Mouse (Mus musculus) spleen, postnatal 4 days (tissue): ENCODE measurements at regions not wholly inside any gene's neighbourhood (a gene's known extent, or its start where the extent isn't known, plus 50 kb on each side); places are given as distances from the start of the nearest gene placed in this dataset.

ENCODE experiments used
- DNase-seq, 2 experiments: peaks; one replicate each; pipeline ENCODE4 v3.0.0; 2022; ENCODE audit warnings: low spot score in 2 of 2

DNA sequence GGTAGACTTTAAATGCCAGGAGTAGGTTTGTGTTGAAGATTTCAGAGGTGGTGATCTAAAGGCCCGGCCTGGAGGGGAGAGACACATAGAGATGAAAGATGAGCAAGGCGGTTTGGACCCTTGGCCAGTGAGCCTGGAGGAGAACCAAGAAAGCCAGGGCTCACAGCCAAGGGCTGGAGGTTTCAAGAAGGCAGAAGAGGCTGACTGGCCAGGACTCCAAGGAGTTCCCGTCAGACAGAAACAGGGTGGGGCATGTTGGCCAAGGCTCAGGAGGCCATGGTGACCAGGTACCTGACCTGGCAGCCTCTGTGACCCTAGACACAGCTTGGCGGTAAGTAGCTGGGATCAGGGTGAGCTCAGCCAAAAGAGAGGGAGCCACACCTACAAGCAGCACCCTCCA lies 159.3 kb upstream of the Spdye4c start:
- DNase-seq = no peak

- no peak for DNase-seq
Observed at GRCm38 (mm10) chr2:128432741-128433140, 158.3 kb upstream of the Spdye4c start.

DNA sequence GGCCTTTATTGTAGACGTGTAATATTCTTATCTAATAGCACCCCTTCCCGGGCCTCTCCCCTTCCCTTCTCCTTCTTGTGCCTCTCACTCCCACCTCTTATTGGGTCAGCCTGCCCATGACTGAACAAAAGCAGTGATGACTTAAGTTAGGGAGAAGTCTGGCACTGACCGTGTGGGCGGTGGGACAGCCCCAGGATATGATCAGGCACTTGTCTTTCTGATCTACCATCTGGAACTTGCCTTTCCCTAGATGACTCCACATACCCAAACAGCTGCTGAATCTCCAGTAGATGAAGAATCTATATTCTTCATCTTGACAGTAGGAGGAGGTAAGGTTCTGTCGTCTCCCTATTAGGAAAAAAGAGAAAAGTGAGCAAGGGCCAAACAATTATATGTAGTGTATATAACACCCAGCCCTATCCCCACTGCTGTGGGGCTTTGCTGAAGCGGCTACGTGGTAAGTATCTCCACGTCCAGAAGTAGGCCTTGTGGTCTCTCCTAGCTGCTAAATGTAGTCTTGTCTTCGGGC lies 157.4 kb upstream of the Spdye4c start:
- no peak for DNase-seq

- DNase-seq = no peak
Observed at GRCm38 (mm10) chr2:128434200-128434977, 156.6 kb upstream of the Spdye4c start.

- no peak for DNase-seq
Observed at GRCm38 (mm10) chr2:128436378-128436777, 154.6 kb upstream of the Spdye4c start.

DNA sequence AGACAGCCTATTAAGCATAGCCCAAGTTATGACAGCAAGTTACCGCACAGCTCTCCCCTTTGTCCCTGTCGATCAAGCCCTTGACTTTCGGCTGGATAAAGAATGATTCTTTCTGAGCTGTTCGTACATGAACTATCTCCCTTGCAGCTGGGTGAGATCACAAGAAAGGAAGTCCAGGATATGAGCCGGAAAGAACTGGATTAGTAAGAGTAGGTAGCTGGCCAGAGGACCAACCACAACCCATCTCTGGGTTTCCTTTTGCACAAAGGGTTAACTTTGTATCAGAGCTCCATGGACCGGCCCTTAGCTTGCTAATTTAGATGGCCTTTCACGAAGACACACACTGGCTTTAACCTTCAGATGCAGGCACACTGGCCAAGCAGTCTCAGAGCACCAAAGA lies 153.3 kb upstream of the Spdye4c start:
- no peak for DNase-seq

- no peak for DNase-seq
Observed at GRCm38 (mm10) chr2:128438161-128438822, 152.7 kb upstream of the Spdye4c start.

- DNase-seq = no peak
Observed at GRCm38 (mm10) chr2:128438897-128439296, 152.1 kb upstream of the Spdye4c start.

DNA sequence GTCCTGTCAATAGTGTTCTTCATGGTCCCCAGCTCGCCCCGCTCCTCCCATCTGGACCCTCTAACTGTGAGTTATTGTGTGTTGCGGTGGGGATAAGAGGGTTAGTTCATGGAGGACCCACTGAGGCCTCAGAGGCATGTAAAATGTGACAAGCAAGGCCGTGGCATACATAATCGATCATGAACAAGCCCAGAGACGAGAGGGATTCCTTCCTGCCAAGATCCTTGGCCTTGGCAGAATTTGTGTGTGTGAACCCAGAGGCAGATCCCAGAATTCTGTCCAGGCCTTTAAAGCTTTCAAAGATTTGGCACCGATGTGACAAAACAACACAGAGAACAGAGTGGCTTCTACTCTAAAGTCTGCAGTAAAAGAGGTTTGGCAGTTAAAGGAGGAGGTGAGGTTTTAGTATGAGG lies 146.4 kb upstream of the Spdye4c start:
- DNase-seq = no peak

DNA sequence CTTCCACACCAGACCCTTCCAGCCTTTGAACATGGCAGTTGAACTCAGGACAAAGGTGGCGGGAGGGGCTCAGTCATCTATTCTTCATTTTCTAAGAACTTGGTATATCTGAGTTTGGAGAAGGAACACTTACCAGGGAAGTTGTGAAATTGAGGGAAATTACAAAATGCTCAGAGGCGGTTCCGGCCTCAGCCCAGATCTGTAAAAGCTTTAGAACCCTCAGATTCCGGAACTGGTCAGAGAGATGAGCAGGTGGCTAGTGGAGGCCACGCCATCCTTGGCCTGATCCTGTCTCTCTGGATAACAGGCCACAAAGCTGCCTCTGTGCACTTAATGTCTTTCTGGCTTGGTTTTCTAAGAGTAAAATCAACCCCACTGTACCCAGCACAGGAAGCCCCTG lies 145.6 kb upstream of the Spdye4c start:
- no peak for DNase-seq

- DNase-seq = no peak
Observed at GRCm38 (mm10) chr2:128449294-128449693, 141.7 kb upstream of the Spdye4c start.

DNA sequence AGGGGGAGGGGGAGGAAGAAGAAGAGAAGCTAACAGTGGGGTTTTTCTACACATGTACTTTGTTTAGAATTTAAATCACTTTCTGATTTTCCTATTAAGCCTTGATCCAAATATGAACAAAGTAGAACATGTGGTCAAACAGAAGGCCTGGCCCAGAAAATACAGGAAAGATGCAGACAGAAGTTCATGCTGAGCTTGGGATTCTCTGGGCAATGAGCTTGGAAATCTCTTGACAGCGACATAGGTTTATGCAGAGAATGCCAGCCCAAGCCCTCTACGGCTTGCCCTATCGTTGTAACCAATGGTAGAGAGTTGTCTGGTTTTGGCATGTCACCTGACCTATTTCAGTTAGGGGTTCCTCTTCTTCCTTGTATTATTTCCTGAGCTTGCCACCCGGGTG lies 141.0 kb upstream of the Spdye4c start:
- no peak for DNase-seq

DNA sequence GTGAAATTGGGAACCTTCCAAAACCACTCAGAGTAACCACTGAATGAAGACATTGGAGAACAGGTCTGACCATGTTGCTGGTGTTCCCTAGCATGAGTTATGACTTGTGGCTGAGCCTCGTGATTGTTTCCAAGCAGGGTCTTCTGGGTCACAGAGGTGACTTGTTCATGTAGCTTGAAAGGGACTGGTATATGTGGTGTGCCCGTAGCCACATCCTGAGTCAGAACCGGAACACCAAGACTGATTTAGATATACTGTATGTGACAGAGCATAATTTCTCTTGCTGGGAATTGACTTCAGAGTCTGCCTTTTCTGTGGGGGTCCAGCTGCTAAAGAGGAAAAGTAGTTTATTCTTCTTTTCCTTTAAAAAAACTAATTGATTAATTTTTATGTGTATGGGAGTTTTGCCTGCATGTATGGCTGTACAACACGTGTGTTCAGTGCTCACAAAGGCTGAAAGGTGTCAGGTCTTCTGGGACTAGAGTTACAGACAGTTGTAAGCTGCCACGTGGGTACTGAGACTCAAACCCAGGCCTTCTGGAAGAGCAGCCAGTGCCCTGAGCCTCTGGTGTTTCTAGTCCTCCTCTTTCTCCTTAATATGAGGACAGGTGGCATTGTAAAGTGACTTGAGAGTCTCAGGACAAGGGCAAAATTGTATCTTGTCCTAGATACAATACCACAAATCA lies 139.3 kb upstream of the Spdye4c start:
- DNase-seq = no peak

- DNase-seq = no peak
Observed at GRCm38 (mm10) chr2:128452582-128452981, 138.4 kb upstream of the Spdye4c start.

DNA sequence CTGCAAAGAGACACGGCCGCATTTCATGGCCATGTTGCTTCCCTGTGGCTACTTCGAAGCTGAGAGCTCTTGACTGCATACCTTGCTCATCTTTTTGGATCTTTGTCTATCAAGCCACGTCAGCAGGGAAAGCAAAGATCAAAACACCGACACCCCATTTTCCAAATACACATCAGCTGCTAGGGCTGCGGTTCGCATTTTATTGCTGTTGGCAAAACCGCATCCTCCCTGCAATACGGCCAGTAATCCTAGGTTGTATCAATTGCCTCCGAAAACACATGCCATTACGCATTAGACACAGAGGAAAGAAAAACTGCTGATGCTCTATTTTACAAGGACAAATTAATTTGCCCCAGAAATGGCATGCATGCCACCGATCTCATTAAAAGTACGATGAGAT lies 136.5 kb upstream of the Spdye4c start:
- no peak for DNase-seq

DNA sequence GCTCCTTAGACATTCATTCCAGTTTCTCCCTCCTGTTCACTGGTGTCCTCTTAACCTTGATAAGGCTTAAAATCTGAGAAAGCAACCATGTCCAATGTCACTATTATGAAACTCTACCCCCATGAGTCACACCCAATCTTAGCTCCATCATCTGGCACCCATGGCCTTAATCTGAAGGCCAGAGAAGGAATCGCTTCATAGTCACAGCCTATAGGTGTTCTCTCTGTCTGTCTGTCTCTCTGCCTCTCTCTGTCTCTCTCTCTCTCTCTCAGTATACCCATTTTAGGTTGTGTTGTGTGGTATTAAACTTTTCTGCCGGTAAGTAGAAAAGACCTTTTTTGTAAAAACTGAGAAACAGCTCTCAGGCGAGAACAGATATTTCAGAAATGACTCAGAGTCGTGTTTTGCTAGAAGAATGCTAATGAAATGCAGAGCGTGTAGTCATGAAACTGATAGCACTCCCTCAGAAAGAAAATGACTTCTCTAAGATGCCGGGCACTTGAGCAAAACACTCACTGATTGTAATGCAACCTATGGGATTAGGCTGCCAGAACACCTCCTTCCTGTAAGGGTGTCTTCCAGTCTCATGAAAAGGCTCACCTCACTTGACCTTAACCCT lies 133.3 kb upstream of the Spdye4c start:
- no peak for DNase-seq

DNA sequence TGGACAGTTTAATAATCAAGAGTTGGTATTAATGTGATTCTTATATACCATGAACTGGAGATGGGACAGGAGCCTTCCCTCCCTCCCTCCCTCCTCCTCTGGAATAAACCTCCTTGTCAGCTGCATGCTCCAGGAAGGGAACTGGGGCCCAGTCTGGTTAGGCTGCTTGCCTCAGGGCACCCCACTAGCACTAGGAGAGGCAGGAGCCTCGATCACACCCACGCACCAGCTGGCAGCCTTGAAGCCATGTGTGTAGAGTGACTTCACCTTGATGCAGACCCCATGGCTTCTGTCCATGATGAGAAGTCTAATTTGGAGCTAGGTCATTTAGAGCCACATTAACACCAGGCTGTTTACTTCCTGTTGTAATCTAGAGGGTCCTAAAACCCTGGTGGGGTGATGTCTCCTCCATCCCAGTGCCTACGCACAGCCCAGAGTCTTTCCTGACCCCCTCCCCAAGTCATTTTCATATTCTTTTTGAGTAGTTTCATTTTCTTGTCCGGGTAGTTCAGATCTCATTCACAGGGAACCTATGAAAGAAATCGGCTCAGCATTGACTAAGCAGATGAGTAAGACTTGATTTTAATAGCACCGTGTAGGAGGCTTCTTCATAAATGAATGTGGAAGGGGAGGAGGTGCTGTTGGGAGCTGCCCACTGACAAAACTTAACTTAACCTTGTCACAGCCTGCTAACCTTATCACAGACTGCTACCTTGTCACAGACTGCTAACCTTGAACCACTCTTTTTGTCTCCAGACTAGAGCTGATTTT lies 125.6 kb upstream of the Spdye4c start:
- DNase-seq = no peak

DNA sequence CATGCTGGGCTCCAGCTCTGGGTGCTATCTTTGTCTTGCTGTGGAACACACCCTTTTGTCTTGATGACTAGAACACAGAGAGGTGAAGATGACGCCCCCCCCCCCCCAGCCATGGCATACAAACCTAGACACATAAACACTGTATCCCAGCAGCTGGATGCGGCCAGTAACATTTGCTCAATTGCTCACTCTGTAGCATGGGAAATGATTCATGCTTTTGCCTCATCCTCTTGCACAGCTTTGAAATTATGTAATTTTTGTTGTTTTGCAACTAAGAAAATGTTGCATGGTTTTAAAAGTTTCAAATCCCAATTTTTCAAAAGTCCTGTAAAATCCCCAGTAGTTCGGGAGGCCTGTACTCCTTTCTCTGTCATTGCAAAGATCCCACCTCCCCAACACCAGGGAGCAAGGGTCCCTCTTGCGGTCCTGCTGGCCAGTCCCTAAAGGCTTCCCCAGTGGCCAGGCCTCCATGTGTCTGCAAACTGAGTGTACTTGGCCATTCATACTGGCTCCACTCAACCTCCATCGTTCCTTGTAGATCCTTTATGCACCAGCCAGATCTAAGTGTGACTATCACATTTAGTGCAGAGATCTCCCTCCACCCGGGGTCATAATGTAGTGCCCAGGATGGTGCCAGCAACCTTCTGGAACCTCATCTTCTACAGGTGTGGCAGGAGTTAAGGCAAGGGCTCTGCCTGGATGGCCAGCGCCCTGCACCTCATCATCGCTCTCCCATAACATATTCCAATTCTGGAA lies 123.3 kb upstream of the Spdye4c start:
- DNase-seq = no peak

GRCm38 (mm10) chr2:128468323-128468722 lies 122.7 kb upstream of the Spdye4c start:
- no peak for DNase-seq

GRCm38 (mm10) chr2:128470351-128470750 lies 120.7 kb upstream of the Spdye4c start:
- no peak for DNase-seq
